Mouse (Mus musculus): ENCODE results near the gene Muc5ac. TPM values are rescaled to one million over a fixed set of nuclear protein-coding genes. Genes with fewer than 3 reads are reported as not detected.

Muc5ac gene
- polyA plus RNA-seq (2014; fragmentation: Illumina TruSeq; extraction: RNeasy Lipid Tissue Mini Kit (QIAGEN cat#74804); ENCODE audit: low read depth, low replicate concordance) = not detected

GRCm38 (mm10) chr7:141788677-141789452 lies at the start of gene Muc5ac:
Gene Muc5ac (plus strand): TSS chr7:141788972.

GRCm38 (mm10) chr7:141838779-141839178 lies 50.0 kb downstream of the Muc5ac start, which contains the start of gene Muc5b:
Gene Muc5b (plus strand): TSS chr7:141839070.

Other genes with a start within 250 kb of the Muc5ac start
- gene Chid1, start 249.1 kb upstream of the Muc5ac start, polyA plus RNA-seq (2014; fragmentation: Illumina TruSeq; extraction: RNeasy Lipid Tissue Mini Kit (QIAGEN cat#74804); ENCODE audit: low read depth, low replicate concordance) = 8.9 TPM
- gene Ap2a2, start 226.8 kb upstream of the Muc5ac start, polyA plus RNA-seq (2014; fragmentation: Illumina TruSeq; extraction: RNeasy Lipid Tissue Mini Kit (QIAGEN cat#74804); ENCODE audit: low read depth, low replicate concordance) = 40.8 TPM
- not detected for gene Muc6, start 133.7 kb upstream of the Muc5ac start, polyA plus RNA-seq (2014; fragmentation: Illumina TruSeq; extraction: RNeasy Lipid Tissue Mini Kit (QIAGEN cat#74804); ENCODE audit: low read depth, low replicate concordance)
- not detected for gene Muc2, start 98.6 kb upstream of the Muc5ac start, polyA plus RNA-seq (2014; fragmentation: Illumina TruSeq; extraction: RNeasy Lipid Tissue Mini Kit (QIAGEN cat#74804); ENCODE audit: low read depth, low replicate concordance)
- gene Muc5b, start 50.1 kb downstream of the Muc5ac start, polyA plus RNA-seq (2014; fragmentation: Illumina TruSeq; extraction: RNeasy Lipid Tissue Mini Kit (QIAGEN cat#74804); ENCODE audit: low read depth, low replicate concordance) = not detected
- gene Tollip, start 129.5 kb downstream of the Muc5ac start, polyA plus RNA-seq (2014; fragmentation: Illumina TruSeq; extraction: RNeasy Lipid Tissue Mini Kit (QIAGEN cat#74804); ENCODE audit: low read depth, low replicate concordance) = 27.7 TPM
- not detected for gene Brsk2, start 160.8 kb downstream of the Muc5ac start, polyA plus RNA-seq (2014; fragmentation: Illumina TruSeq; extraction: RNeasy Lipid Tissue Mini Kit (QIAGEN cat#74804); ENCODE audit: low read depth, low replicate concordance)